Mouse (Mus musculus): ENCODE measurements around the gene Capn11.
A peak's percentile ranks its signal among the peaks of the same experiment; 100 is the strongest.
"Not testable (repeated sequence)": the region's sequence is repeated elsewhere in the genome, so short reads cannot be mapped to it uniquely, and the experiment has no call there.

Capn11 gene

DNA sequence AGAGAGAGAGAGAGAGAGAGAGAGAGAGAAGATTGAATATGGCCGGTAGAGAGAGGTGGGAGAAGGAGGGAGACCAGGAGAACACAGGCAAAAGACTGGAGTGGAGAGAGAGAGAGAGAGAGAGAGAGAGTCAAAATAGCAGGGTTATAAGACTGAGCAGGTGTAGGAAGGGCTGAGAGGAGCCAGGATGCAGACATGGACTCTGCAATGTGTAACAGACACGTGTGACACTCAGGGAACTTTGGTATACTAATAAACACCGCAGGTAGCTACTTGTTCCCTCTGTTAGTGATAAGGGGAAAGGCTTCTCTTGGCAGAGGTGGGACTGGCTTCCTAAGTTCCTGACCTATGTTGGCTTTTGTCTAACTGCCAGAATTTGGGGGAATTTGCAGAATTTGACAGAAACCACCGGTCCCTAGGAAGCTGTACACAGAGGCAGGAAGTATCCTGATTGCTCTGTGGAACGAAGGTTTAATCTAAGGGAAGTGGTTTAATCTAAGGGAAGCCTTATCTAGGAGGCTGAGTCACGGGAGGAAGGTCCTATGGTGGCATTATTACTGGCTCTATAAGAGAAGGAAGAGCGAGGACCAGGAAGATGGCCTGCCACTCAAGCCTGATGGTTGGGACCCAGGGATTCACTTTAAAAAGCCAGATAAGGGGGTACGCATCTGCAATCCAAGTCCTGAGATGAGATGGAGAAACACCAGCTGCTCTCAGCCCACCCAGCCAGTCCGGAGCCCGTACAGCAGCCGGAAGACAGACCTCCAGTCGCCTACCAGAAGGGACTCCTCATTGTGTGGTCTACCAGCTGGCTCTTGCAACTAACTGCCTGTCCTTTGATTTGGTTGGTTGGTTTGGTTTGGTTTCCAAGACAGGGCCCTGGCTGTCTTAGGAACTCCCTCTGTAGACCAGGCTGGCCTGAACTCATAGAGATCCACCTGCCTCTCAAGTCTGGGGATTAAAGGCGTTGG, 30.0 kb downstream of the Capn11 start:
- DNase-seq (ENCODE audit: low read depth), result no peak

- DNase-seq (ENCODE audit: low read depth), result no peak
These were observed 31.0 kb downstream of the Capn11 start for GRCm38 (mm10) chr17:45628160-45628559.

DNA sequence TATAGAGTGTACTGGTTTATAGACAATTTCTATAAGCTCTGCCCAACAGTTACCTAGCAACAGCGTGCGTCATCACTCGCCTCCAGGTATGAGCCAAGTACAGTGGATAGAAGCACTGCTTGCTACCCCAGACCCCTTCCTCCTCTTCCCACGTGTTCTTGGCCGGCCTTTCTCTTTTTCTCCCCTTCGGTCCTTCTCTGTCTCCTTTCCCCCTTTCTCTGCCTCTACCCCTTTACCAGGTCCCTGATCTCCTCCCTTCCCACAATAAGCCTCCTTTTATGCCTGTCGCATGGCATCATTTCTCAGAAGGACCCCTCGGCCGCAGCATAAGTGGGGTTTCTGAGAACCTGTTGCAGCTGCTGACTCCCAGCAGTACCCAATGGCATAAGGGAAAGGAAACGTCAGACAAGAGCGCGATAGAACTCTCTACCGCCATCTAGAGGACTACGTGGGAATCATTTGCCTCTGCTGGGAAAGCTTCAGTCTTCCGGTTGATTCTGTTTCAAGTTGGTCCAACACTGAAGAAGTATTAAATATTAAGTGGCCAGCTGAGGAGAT, 32.5 kb downstream of the Capn11 start:
- DNase-seq (ENCODE audit: low read depth), result peak; percentile 88

GRCm38 (mm10) chr17:45623425-45623824, 35.7 kb downstream of the Capn11 start:
- not testable (repeated sequence) for DNase-seq (ENCODE audit: low read depth)

- no peak for DNase-seq (ENCODE audit: low read depth)
These were observed 39.5 kb downstream of the Capn11 start for GRCm38 (mm10) chr17:45619386-45620256.

DNA sequence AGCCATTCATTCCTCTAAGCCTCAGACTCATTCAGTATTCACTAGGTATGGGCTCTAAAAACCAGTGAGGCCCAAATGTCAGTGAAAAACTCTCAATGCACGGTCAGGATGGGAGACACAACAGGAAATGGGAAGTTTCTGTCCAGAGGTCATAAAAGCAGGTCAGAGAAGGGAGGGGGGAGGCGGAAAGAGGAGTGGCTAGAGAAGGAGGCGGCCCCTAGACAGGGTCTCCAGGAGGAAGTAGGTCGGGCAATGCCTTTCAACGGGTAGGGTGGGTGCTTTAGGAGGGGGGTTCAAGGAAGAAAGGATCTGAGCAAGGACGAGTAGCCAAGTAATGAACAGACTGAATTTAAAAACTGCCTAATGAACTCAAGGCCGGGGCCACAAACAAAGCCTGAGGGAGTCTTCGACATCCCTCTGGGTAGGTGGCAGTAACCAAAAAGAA, 40.2 kb downstream of the Capn11 start:
- DNase-seq (ENCODE audit: low read depth), result no peak

- no peak for DNase-seq (ENCODE audit: low read depth)
These were observed 41.5 kb downstream of the Capn11 start for GRCm38 (mm10) chr17:45617655-45618054.

DNA sequence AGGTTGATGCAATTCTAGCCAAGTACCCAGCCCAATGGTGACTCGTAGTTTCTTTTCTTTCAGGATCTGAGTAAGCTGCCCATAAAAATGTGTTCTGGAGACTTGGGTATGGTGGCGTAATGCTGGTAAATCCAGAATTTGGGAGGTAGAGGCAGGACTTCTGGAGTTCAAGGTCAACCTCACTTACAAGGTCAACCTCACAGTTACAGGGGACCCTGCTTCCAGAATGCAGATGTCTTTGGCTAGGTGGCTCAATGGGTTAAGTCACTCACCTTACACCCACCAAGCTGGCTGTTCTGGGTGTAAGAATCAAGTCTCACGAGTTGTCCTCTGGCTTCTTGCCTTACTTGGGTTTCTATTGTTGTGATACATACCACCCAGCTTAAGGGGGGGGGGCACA, 42.4 kb downstream of the Capn11 start:
- no peak for DNase-seq (ENCODE audit: low read depth)

DNA sequence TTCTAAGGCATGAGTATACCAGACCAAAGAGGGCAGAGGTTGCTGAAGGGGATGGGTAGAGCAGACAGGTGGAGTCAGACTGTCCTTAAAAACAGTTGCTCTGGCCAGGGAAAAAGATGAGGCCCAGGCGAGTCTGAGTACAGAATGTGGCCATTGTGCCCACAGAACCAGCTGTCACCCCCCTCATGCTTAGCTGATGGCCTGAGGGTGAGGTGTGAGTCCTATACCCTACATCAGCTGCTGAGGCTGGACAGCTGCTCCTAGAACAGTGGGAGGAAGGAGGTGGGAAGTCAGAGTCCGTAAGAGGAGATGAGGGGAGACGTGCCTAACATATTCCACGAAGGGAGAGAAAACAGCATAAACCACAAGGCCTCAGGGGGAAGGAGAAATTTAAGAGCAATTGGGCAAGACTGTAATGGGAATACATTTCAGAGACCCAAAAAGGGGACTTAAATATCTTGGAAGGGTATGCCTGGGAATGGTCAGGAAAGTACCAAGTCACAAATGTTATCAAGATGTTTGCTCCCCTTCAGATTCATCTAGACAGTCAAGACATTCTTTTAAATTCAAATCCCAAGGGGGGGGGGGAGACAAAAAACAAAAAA, 43.0 kb downstream of the Capn11 start:
- no peak for DNase-seq (ENCODE audit: low read depth)

DNA sequence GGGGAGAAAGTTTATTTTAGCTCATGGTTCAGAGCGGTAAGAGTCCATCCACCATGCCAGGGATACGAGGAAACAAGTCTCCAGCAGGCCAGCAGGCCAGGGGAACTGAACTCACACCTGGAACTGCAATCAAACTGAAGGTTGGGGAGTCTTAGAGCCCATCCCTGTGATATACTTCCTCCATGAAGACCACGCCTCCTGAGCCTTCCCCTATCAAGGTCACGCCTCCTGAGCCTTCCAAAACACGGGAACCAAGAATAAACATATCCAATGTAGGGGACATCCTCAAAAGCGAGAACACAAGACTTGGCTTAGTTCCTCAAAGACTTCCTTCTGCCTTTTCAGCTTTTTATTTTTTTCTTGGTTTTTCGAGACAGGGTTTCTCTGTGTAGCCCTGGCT, 46.2 kb downstream of the Capn11 start:
- DNase-seq (ENCODE audit: low read depth), result no peak

- DNase-seq (ENCODE audit: low read depth), result no peak
These were observed 47.1 kb downstream of the Capn11 start for GRCm38 (mm10) chr17:45612008-45612407.

- no peak for DNase-seq (ENCODE audit: low read depth)
These were observed 48.8 kb downstream of the Capn11 start for GRCm38 (mm10) chr17:45610144-45610866.

GRCm38 (mm10) chr17:45608396-45608795, 50.7 kb downstream of the Capn11 start:
- no peak for DNase-seq (ENCODE audit: low read depth)

- no peak for DNase-seq (ENCODE audit: low read depth)
These were observed 51.9 kb downstream of the Capn11 start for GRCm38 (mm10) chr17:45606992-45607879.

DNA sequence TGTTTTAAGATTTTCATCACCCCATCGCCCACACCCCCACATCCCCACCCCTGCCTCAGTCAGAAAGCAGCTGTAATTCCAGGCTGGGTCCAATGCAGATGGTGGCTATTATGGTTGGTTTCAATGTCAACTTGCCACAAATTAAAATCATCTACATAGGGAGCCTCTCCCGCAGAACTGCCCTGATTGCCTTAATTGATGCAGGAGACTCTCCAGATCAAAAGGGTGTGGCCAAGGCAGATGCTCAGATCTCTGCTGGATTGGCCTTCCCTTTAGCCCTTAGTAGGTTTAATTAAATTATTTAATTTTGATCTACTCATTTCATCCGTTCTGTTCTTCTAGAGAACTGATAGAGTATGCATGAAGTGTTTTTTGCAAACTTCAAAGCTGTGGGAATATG, 56.1 kb downstream of the Capn11 start:
- no peak for DNase-seq (ENCODE audit: low read depth)

GRCm38 (mm10) chr17:45601877-45602304, 57.2 kb downstream of the Capn11 start, which contains the start of gene Mymx:
Mymx (minus strand) TSS chr17:45602102.
- DNase-seq (ENCODE audit: low read depth), result no peak

DNA sequence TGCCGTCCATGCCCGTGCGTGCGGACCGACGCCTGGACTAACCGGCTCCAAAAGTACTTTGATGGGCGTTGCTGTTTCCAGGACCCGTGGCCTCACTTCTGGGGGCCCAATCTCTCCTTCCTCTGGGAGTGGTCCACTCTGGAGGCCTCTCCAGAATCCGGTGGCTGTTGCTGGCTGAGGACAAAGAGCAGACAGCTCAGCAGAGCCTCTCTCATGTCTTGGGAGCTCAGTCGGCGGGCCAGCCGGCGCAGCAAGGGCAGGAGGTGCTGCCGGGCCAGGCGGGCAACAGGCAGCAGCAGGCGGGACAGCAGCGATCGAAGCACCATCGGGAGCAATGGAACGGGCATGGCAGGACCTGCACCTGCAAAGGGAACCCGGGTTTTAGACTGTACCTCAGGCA, 57.8 kb downstream of the Capn11 start:
- no peak for DNase-seq (ENCODE audit: low read depth)

DNA sequence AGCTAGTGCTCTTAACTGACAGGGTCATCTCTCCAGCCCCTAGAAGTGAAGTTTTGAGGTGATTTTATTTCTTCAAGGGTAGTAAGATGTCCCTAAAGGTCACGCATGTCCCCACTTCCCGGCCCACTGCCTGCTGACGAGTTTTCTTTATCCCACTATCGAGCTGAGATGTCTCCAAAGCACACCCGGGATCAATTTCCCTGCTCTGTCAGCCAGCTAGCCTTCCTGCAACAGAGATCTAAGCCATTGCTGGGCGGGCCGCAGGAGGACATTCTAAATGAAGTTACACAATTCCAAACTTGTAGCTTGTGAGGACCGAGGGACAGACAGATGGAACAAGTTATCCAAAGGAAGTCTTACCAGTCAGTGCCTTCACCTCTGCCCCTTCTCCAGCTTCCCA, 58.9 kb downstream of the Capn11 start:
- DNase-seq (ENCODE audit: low read depth), result no peak

- DNase-seq (ENCODE audit: low read depth), result no peak
These were observed 59.5 kb downstream of the Capn11 start, which contains the start of gene Slc29a1 for GRCm38 (mm10) chr17:45599446-45600242. Slc29a1 (minus strand) TSS chr17:45599606.

Measured in c-Kit-positive CD71-positive TER-119-negative erythroid progenitor cells, embryonic 14.5 days (primary cell).